Mouse (Mus musculus) MEL (cell line): ENCODE results near the gene Gm20431. TPM values are rescaled to one million over a fixed set of nuclear protein-coding genes. Genes with fewer than 3 reads are reported as not detected.

Experiments
- DNase-seq: peaks from one replicate; pipeline ENCODE4 v3.0.0; 2011; ENCODE audit warnings: low read depth, low spot score
- H3K27ac ChIP-seq: 2 replicates; pipeline ENCODE4 v1.5.1; 2012; ENCODE audit warnings: low read depth, mild to moderate bottlenecking, control low read depth, low read length, moderate library complexity; ENCODE audit not compliant: control insufficient read depth
- H3K27me3 ChIP-seq, 2 experiments: fragments of 150-350 bp in 1 of 2; sonication (generic) in 1 of 2; 2 replicates each; pipeline ENCODE4 v1.6.1; 2012; ENCODE audit warnings: low read length in 2 of 2, mild to moderate bottlenecking in 2 of 2, improper control_type of control experiment in 1 of 2, moderate library complexity in 1 of 2; ENCODE audit not compliant: insufficient read depth in 2 of 2, control insufficient read depth in 1 of 2
- H3K36me3 ChIP-seq, 2 experiments: 2 replicates each; pipeline ENCODE4 v1.6.1; 2012 to 2014; ENCODE audit warnings: low read length in 2 of 2, improper control_type of control experiment in 1 of 2, inconsistent platforms in 1 of 2, mild to moderate bottlenecking in 1 of 2; ENCODE audit not compliant: insufficient read depth in 2 of 2, control insufficient read depth in 1 of 2
- H3K4me1 ChIP-seq, 2 experiments: fragments of 150-350 bp in 1 of 2; sonication (generic) in 1 of 2; 2 replicates each; pipeline ENCODE4 v1.6.1; 2012; ENCODE audit warnings: low read length in 2 of 2, improper control_type of control experiment in 1 of 2, mild to moderate bottlenecking in 1 of 2; ENCODE audit not compliant: insufficient read depth in 2 of 2, control insufficient read depth in 1 of 2
- H3K4me3 ChIP-seq, 2 experiments: fragments of 150-350 bp in 1 of 2; sonication (generic) in 1 of 2; 2 replicates each; pipeline ENCODE4 v1.5.1; 2012; ENCODE audit warnings: low read depth in 2 of 2, low read length in 2 of 2, mild to moderate bottlenecking in 2 of 2, moderate library complexity in 2 of 2, control low read depth in 1 of 2, improper control_type of control experiment in 1 of 2; ENCODE audit not compliant: control insufficient read depth in 1 of 2, insufficient read depth in 1 of 2
- H3K79me2 ChIP-seq: 2 replicates; pipeline ENCODE4 v1.6.1; 2012; ENCODE audit warnings: mild to moderate bottlenecking, low read length, moderate library complexity; ENCODE audit not compliant: control insufficient read depth, poor library complexity, insufficient read depth
- H3K9ac ChIP-seq: 2 replicates; pipeline ENCODE4 v1.6.1; 2012; ENCODE audit warnings: low read depth, mild to moderate bottlenecking, control low read depth, low read length, moderate library complexity; ENCODE audit not compliant: control insufficient read depth, poor library complexity, severe bottlenecking
- H3K9me3 ChIP-seq: fragments of 150-350 bp; sonication (generic); replicated peaks from 2 replicates; pipeline ENCODE4 v1.6.1; 2012; ENCODE audit warnings: mild to moderate bottlenecking, low read length, improper control_type of control experiment, moderate library complexity; ENCODE audit not compliant: insufficient read depth
- MXI1 ChIP-seq: IDR thresholded peaks from 2 replicates; pipeline ENCODE4 v1.6.1; 2011; ENCODE audit warnings: mild to moderate bottlenecking, low read depth, low read length, improper control_type of control experiment
- NELFE ChIP-seq: IDR thresholded peaks from 2 replicates; pipeline ENCODE4 v1.6.1; 2011; ENCODE audit warnings: low read depth, low read length, improper control_type of control experiment
- NRF1 ChIP-seq: IDR thresholded peaks from 2 replicates; pipeline ENCODE4 v1.6.1; 2014; ENCODE audit warnings: low read depth, mild to moderate bottlenecking, inconsistent platforms, low read length, improper control_type of control experiment, moderate library complexity; ENCODE audit not compliant: poor library complexity, insufficient read depth, severe bottlenecking
- RCOR1 ChIP-seq: IDR thresholded peaks from 2 replicates; pipeline ENCODE4 v1.6.1; 2012; ENCODE audit warnings: low read depth, mild to moderate bottlenecking, inconsistent platforms, low read length, improper control_type of control experiment
- ZNF384 ChIP-seq: IDR thresholded peaks from 2 replicates; pipeline ENCODE4 v1.6.1; 2012; ENCODE audit warnings: low read depth, mild to moderate bottlenecking, inconsistent platforms, low read length, improper control_type of control experiment
- polyA plus RNA-seq, 2 experiments: library from polyadenylated mRNA; stranded (reverse) in 1 of 2; unstranded in 1 of 2; fragments of >175 nt in 1 of 2; fragments of >200 nt in 1 of 2; gene quantifications; 2 replicates each; pipeline versions ENCODE4 v1.2.1 to v1.2.4; 2012; ENCODE audit warnings: low replicate concordance in 2 of 2, low read depth in 1 of 2; ENCODE audit not compliant: insufficient read length in 2 of 2, insufficient read depth in 1 of 2, missing spikeins in 1 of 2
- total RNA-seq: library from RNA; depleted of rRNA; stranded (reverse); fragments of 300-350 nt; gene quantifications from 2 replicates; pipeline ENCODE4 v1.2.3, GENCODE M21; 2012

The Gm20431 gene
- total and polyA plus RNA-seq, 3 experiments: 5.9 to 8.1 TPM; not detected in 1

- Histone ChIP-seq H3K4me3 (no peak overlapping the region), H3K36me3 (peaks cover 8 to 13% of the 10 kb centered on the region in 2 experiments), H3K4me1 (peaks cover 4 to 13% of the 10 kb centered on the region in 2 experiments), H3K27me3 (no peaks in the 10 kb centered on the region), H3K9ac (no peak overlapping the region), H3K79me2 (peaks cover 74% of the 10 kb centered on the region), H3K27ac (no peak overlapping the region)
- DNase-seq: no peak
- TF ChIP-seq ZNF384: no peak
- TF ChIP-seq MXI1: no peak
- TF ChIP-seq, all 39 proteins: peak for 0
- H3K9me3 ChIP-seq: no peaks in the 10 kb centered on the region
Observed at GRCm38 (mm10) chr2:167622965-167623364, 38.3 kb downstream of the Gm20431 start.

GRCm38 (mm10) chr2:167622352-167622751, 38.9 kb downstream of the Gm20431 start:
- H3K79me2 ChIP-seq: peaks cover 67% of the 10 kb centered on the region
- H3K27me3 ChIP-seq: no peaks in the 10 kb centered on the region
- H3K9ac ChIP-seq: no peak overlapping the region
- no peak for TF ChIP-seq ZNF384
- no peak overlapping the region for H3K4me3 ChIP-seq
- H3K27ac ChIP-seq: no peak overlapping the region
- DNase-seq: no peak
- peaks cover 6 to 7% of the 10 kb centered on the region in 2 experiments for H3K36me3 ChIP-seq
- peaks cover 2 to 7% of the 10 kb centered on the region in 2 experiments; a peak in 3 of 4 replicates for H3K4me1 ChIP-seq
- H3K9me3 ChIP-seq: no peaks in the 10 kb centered on the region

- peaks cover 60% of the 10 kb centered on the region for H3K79me2 ChIP-seq
- no peak overlapping the region for H3K27ac ChIP-seq
- no peaks in the 10 kb centered on the region for H3K9me3 ChIP-seq
- H3K36me3 ChIP-seq: peaks cover 0 to 12% of the 10 kb centered on the region in 2 experiments; a peak in 3 of 4 replicates
- H3K27me3 ChIP-seq: no peaks in the 10 kb centered on the region
- DNase-seq: no peak
- no peaks in the 10 kb centered on the region for H3K4me1 ChIP-seq
- no peak overlapping the region for H3K4me3 ChIP-seq
- H3K9ac ChIP-seq: no peak overlapping the region
- no peak for TF ChIP-seq NRF1
- no peak for TF ChIP-seq RCOR1
- TF ChIP-seq ZNF384: no peak
- TF ChIP-seq, all 39 proteins: peak for 0
Observed at GRCm38 (mm10) chr2:167621255-167622087, 39.8 kb downstream of the Gm20431 start.

- Histone ChIP-seq H3K79me2 (peaks cover 34% of the 10 kb centered on the region), H3K9ac (no peak overlapping the region), H3K27ac (no peak overlapping the region), H3K36me3 (peaks cover 0 to 17% of the 10 kb centered on the region in 2 experiments; a peak in 2 of 4 replicates), H3K9me3 (no peaks in the 10 kb centered on the region), H3K4me3 (no peak overlapping the region), H3K27me3 (no peaks in the 10 kb centered on the region), H3K4me1 (no peaks in the 10 kb centered on the region)
- no peak for DNase-seq
- no peak for TF ChIP-seq MXI1
- TF ChIP-seq RCOR1: no peak
- no peak for TF ChIP-seq NELFE
Observed at GRCm38 (mm10) chr2:167617472-167617871, 43.8 kb downstream of the Gm20431 start.
